Mouse (Mus musculus): ENCODE measurements around the gene 1700016H13Rik.

Gene 1700016H13Rik

DNA sequence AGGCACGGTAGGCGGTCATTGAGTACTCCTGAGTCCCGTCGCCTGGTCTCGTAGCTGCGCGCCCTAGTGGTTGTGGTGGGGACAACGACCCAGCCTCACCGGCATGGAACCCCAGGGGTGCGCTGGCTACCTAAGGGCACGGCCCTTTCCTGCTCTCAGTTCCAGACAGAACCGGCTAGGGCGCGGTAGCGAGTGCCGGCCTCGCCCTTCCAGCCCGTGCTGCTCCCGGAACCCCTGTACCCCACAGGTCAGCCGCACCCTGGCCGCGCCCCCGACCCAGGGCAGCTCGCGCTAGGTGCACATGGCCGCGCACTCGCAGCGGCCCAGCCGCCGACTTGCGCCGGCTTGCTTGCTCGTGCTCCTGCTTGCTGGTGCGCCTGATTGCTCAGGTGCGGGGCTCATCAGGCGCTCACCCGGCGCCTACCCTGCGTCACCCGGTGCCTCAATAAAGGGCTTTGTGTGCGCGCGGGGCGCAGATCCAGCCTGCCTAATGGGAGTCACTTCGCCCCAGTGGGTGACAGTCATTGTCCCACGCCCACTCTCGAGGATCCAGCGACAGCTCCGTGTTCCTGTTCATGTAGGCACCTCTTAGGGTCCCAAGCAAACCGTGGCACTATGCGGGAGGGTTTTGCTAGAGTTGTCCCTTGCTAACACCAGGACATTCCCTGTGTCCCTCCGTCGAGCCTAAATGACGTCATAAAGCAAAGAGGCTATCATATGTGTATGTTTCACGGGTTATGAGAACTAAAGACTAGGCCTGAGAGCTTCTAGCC lies at the start of gene 1700016H13Rik:
TSS of gene 1700016H13Rik (minus strand) at position 665 of the 773 bp plus-strand sequence.
- peak; percentile 89 for DNase-seq

- DNase-seq: no peak
These were observed 49.5 kb upstream of the 1700016H13Rik start for GRCm38 (mm10) chr5:103705331-103705730.

DNA sequence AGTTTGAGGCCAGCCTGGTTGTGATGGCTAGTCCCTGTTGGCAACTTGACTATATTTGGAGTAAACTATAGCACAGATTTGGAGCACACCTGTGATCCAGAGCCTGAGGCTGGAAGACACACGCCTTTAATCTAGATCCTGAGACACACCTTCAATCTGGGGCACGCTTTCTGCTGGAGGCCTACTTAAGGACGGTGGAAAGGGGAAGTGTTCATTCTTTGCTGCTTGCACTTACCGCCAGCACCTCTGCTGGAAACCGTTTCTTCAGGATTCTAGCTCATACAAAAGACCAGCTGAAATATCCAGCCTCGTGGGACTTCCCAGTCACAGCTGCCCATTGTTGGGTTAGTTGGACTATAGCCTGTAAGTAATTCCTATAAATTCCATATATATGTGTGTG lies 46.7 kb upstream of the 1700016H13Rik start:
- no peak for DNase-seq

DNA sequence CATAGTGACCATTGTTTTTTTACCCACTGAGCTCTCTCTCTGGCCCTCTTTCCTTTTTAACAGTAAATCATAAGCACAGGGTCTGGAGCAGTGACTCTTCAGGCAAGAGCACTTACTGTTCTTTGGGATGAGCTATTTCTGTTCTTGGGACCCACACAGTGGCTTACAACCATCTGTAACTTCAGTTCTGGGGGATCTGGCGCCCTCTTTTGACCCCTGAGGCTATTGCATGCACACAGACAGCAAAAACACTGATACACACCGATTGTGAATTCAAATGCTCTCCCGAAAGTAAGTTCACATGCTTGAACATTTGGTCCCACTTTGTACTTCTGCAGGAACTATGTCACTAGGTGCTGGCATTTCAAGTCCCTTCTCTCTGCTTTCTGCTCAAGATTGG lies 45.7 kb upstream of the 1700016H13Rik start:
- DNase-seq: peak; percentile 37

- DNase-seq: no peak
These were observed 44.9 kb upstream of the 1700016H13Rik start for GRCm38 (mm10) chr5:103700661-103701060.

GRCm38 (mm10) chr5:103699537-103699936 lies 43.7 kb upstream of the 1700016H13Rik start:
- DNase-seq: no peak

- no peak for DNase-seq
These were observed 42.8 kb upstream of the 1700016H13Rik start for GRCm38 (mm10) chr5:103698577-103698976.

DNA sequence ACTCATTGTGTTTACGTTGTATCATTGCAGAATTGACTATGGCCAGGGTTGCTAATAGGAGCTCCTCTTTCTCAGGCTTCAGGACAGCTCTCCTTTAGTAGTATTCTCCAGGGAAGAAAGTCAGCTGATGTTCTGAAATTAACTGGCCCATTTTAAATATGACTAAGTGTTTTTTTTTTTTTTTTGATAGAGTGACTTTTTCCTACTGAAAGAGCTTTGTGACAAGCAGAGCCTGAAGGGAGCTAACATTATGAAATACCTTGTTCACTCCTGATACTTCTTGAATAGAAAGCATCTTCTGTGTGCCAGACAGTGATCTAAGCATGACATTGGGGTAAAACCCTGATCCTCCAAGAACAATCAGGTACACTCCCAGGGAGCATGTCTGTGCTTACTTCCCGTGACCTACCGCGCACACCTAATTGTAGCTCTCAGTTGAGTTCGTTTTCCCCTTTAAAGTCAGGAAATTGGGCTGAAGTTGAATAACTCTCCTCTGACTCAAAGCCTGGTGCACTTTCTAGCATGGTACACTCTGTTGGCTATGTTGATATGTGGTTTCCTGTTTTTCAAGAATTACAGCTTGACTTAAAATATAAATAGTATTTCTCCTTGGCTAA lies 42.2 kb upstream of the 1700016H13Rik start:
- peak; percentile 24 for DNase-seq

DNA sequence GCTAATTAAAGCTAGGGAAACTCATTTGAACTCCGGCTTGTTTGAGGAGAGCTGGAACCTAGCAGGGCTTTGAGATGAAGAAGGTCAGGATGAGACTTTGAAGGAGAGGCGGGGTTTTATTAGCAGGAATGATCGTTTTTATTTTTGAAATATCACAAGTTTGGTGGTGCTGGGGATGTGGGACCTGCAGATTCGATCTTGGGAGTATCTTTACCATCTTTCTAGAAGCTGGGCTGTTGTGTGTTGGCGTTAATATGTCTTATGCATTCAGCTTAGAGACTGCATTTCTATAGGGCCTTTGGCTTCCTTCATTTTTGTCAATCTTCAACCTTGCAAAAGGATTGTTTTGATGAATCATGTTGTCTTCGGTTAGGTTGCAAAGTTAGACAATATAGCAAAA lies 38.3 kb upstream of the 1700016H13Rik start:
- DNase-seq: no peak

DNA sequence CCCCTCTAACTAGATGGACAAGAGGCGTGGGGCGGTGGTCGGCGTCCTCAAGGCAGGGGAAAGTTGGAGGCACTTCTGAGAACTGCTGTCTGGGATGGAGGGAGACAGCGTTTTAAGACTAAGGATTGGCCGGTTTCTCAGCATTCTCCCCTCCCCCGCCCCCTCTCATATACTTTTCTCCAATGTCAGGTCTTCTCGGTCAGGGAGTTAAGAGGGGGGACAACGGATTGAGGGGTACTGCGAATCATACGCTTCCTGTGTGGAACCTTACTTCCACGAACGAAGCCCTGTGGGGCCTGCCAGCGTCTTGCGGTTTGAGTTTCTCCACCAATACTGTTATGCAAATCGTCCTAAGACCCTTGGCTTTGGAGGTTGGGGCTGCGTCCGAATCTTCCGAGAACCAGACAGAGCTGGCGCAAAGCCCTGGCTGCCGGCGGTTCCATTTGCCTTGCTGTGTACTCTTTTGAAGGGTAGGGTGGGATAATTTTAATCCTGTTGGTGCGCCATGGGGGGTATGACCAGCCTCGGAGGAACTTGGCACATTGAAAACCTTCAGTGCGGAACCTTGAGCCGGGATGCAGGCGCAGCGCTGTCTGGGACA lies 37.3 kb upstream of the 1700016H13Rik start:
- DNase-seq: peak; percentile 44

DNA sequence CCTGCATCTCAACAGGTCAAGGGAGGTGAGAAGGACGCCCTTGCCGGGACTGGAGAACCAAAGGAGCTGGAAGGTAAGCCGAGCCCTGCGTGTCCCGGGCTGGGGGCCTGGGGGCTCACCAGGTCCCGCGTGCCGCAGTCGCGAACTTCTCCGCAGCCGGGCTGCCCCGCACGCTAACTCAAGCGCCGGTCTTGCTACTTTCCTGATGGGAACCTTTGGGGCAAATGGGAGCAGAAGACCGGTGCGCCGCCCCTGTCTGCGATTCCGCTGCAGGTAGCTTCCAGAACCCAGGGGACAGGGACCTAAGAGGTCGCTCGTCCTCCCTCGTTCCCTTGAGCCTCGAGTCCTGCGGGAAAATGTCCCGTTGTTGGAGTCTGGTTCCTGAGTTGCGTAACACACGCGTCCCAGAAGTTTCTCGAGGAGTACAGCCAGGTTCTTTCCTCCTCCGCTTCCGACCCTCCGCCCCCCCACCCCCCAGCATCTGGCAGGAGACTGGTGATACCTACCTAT lies 36.8 kb upstream of the 1700016H13Rik start:
- DNase-seq: no peak

GRCm38 (mm10) chr5:103691624-103692530 lies 36.1 kb upstream of the 1700016H13Rik start, which contains the start of gene Aff1:
TSS of gene Aff1 (plus strand) at chr5:103692374.
- peak; percentile 95 for DNase-seq

DNA sequence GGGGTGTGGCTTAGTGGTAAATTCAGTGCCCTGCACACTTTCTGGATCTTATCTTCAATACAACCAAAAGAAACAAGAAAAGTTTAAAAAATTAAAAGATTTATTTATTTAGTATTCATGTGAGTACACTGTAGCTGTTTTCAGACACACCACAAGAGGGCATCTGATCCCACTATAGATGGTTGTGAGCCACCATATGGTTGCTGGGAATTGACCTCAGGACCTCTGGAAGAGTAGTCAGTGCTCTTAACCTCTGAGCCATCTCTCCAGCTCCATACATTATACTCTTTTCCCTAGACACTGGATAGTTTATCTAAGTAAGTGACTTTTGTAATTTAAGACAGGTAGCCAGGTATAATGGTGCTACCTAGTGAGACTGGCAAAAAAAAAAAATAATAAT lies 35.4 kb upstream of the 1700016H13Rik start:
- DNase-seq: peak; percentile 24

DNA sequence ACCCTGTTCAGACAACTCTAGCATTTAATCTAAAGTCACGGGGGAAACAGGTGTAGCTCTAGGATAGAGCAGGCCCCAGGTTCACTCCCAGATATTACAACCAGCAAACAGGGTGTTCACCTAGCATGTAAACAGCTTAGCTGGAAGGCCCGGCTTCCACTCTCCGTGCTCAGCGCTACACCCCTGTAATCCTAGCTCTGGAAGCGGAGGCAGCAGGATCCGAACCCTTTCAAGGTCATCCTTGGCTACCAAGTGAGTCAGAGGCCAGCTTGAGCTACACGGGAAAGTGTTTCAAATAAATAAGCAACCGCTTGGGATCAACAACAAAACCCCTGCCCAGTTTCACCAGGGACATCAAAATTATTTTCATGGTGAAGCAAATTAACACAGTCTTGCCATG lies 34.4 kb upstream of the 1700016H13Rik start:
- no peak for DNase-seq

- no peak for DNase-seq
These were observed 33.8 kb upstream of the 1700016H13Rik start for GRCm38 (mm10) chr5:103689645-103690044.

DNA sequence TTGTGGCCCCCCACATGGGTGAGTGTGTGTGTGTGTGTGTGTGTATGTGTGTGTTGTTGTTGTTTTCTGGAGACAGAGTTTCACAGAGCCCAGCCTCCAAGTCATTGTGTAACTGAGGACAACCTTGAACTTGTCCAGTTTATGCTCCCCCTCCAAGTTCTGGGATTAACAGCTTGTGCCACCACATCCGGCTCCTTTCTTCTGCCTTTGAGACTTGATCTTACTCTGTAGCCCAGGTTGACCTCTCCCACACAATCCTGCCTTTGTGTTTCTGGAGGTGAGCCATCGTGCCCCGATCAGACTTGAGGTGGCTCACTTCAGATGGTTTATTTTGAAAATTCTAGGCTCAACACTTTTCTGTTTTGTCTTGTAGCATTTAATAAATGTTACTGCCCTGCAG lies 26.0 kb upstream of the 1700016H13Rik start:
- no peak for DNase-seq

GRCm38 (mm10) chr5:103680381-103680780 lies 24.6 kb upstream of the 1700016H13Rik start:
- peak; percentile 91 for DNase-seq

GRCm38 (mm10) chr5:103678974-103679373 lies 23.2 kb upstream of the 1700016H13Rik start:
- DNase-seq: no peak

GRCm38 (mm10) chr5:103677894-103678293 lies 22.1 kb upstream of the 1700016H13Rik start:
- no peak for DNase-seq

DNA sequence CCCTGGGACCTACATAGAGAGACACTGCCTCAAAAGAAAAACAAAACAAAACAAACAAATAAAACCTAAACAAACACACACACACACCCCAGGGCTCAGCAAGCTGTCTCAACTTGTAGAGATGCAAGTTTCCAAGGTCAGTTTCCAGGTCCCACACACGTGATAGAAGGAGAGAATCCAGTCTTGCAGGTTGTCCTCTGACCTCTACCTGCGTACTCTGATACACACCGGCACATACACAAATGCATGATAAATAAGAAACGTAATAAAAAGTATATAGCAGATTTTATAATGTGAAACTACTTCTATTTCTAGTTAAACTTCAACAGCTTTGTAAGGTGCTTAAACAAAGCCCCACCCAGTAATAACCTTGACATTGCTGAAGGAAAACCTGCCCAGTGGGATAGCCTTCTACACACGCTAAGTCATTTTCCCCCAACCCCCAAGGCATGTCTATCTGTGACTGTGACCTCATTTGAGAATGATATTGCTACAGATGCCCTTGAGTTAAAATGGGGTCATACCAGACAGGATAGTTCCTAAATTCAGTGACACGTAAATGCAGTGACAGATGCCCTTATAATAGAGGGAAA lies 20.6 kb upstream of the 1700016H13Rik start:
- no peak for DNase-seq

DNA sequence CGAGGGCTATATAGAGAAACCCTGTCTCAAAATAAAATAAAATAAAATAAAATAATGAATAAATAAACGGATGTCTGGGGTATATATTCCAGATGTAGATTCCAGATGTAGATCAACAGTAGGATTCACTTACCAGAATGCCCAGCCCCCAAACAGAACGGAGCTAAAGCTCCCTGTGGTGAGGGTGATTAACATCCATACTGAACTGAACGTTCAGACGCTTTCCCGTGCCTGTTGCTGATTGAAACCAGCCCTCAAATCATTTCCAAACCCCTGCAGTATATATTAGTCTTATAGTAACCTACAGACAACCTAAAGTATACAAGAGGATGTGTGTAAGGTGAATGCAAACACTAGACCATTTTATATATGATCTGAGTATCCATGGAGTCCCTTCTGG lies 18.7 kb upstream of the 1700016H13Rik start:
- no peak for DNase-seq

GRCm38 (mm10) chr5:103673611-103674010 lies 17.8 kb upstream of the 1700016H13Rik start:
- no peak for DNase-seq
